Mouse (Mus musculus): ENCODE results near the gene Sv2a.

GRCm38 (mm10) chr3:96180727-96181477 lies at the start of gene Sv2a:
- no peak for TF ChIP-seq CTCF (IDR thresholded peaks at IDR 0.05; ENCODE audit: borderline replicate concordance, control insufficient read depth, extremely low read depth, insufficient read depth, low read length, poor library complexity)
- no peak for TF ChIP-seq POLR2A (IDR thresholded peaks at IDR 0.05; ENCODE audit: control insufficient read depth, extremely low read depth, insufficient read depth, low read length, poor library complexity)
